Mouse (Mus musculus) activated CD4-positive, CD25-positive, alpha-beta regulatory T cell, adult 4 months (primary cell): ENCODE measurements around the gene Ptprn2. TPM values are rescaled to one million over a fixed set of nuclear protein-coding genes. Genes with fewer than 3 reads are reported as not detected.

Experiments
- ATAC-seq: one replicate; pipeline ENCODE4 v1.8.0; 2017
- polyA plus RNA-seq, 2 experiments: library from polyadenylated mRNA; unstranded; fragments of 100-300 nt; shearing (Covaris generic); gene quantifications; one replicate each; pipeline ENCODE4 v1.2.1; 2017

Gene Ptprn2
- polyA plus RNA-seq, 2 experiments from 2014 or later: not detected

DNA sequence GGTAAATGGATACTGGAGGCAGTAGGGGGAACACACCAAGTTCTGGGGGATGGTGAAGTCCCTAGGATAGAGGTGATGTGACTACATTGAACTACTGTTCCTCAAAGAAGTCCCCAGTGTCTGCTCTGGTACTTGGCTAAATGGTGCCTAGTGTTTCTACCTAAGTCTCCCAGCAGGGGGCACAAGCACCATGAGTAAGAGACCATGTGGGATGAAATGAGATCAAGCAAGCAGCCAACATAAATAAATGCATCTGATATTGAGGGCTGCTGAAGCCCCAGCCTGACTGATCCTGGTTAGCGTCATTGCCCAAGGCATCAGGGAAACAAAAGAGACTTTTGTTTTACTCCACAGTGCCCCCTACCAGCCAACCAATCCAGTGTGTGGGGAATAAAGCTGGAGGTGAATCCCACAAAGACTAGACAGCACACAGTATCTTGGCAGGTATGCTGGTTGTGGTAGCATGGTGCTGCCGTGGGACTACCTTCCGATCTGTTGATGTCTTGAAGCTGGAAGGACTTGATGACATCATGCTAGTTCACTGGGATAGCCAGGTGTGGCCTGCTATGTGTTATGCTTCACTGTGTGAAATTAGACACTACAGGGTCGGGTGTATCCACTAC, 163.2 kb downstream of the Ptprn2 start:
- no peak for ATAC-seq

DNA sequence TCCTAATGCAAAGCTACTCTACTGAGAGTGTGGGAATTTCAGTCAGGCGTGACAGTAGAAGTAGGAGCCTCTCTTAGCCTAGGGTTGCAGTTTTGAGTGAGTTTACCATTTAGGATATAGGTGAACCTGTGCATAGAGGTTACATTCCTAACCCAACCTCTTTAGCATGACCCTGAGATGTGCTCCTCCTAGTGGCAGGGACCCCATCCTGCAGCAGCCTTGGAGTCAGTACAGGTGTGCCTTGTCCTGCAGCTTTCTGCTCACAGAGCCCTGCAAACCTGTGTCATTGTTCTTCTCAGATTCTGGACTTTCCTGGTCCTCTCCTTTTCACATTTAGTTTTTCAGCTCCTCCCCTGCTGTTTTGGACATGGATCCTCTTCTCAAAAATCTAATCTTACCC, 168.2 kb downstream of the Ptprn2 start:
- no peak for ATAC-seq

GRCm38 (mm10) chr12:116660076-116660475, 174.6 kb downstream of the Ptprn2 start:
- no peak for ATAC-seq

GRCm38 (mm10) chr12:116661018-116661417, 175.5 kb downstream of the Ptprn2 start:
- ATAC-seq: no peak

GRCm38 (mm10) chr12:116677701-116678100, 192.2 kb downstream of the Ptprn2 start:
- no peak for ATAC-seq

DNA sequence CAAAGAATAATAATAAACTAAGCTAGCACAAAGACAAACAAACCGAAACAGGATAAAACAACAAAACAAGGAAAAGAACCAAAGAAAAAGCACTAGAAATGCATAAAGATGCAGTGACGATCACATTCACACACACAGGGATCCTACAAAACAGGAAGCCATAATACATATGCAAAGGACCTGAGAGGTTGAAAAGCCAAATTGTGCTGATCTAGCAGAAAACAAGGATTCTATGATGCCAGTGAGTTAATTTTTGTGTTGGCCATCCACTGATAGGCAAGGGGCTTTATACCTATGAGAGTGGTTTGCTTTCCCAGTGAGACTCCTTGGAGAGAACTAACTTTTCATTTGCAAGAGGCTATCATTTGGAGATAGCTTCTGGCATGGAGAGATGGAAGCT, 204.3 kb downstream of the Ptprn2 start:
- no peak for ATAC-seq

DNA sequence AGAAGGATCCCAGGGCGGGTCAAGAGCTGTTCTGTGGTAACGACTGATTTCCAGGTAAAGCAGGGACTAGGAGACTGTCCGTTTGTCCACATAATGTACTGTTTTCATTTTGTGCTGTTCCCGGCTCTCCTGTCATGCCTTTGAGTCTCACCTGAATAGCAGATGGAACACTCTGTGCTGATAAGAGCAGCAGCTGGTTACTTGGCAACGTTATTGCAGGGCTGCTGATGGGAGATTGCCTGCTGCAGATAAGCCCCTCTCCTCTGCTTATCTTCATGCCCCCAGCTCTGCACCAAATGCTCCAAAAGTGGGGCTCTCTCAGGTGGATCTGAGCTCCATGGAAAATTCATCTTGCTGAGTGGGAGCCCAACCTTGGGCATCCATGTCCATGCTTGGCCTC, 224.0 kb downstream of the Ptprn2 start:
- ATAC-seq: no peak

DNA sequence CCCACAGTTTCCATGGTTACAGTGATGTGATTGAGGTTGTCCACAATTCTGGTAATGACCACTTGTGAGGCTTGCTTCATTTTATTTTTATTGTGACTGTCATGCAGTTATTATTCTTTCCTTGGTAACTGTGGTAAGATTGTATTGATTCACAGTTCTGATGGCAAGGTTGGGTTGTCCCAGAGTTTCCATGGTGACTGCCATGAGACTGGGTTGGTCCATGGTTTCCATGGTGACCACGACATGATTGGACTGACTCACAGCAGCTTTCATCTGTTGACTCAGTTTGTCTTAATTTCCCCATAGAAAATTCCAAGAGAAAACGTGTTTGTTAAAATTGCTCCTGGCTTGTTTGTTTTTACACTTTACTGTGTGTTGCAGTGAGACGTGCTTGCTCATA, 225.2 kb downstream of the Ptprn2 start:
- ATAC-seq: no peak

- ATAC-seq: no peak
Measured at GRCm38 (mm10) chr12:116711133-116711532, 225.6 kb downstream of the Ptprn2 start.

DNA sequence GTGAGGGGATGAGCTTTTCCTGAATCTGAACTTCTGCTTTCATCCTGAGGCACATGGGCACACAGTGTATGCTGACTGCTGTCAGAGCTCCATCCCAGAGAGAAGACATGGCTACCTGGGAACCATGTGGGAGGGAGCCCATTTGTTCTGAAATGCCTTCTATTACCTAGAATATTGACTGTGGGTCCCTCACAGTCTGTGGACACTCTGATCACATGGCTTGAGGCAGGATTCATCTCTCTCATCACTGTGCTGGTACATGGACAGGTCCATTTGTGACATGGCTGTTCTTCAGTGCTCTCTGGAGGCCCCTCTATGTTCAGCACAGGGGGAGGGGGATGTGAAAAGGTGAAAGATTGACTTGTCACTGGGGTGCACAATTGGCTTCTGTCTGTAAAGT, 227.6 kb downstream of the Ptprn2 start:
- ATAC-seq: no peak

DNA sequence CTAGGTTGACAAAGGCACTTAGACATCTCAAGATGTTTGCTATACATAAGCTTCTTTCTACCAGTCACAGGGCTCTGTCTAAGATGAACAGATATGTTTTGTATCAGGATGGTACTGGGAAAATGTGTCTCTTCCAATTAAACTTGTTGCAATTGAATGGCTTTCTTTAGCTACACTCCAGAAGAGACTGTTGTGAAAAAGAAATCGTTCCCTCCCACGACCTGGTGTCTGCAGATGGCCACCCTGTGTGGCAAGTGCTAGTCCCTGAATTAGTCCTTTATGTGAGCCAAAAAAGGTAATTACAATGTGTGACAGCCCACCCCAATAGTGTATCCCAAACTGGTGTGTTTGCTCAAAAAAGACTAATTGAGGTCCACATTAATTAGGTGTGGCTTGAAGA, 235.5 kb downstream of the Ptprn2 start:
- no peak for ATAC-seq

GRCm38 (mm10) chr12:116740141-116740540, 254.6 kb downstream of the Ptprn2 start:
- ATAC-seq: no peak

GRCm38 (mm10) chr12:116741300-116741699, 255.8 kb downstream of the Ptprn2 start:
- no peak for ATAC-seq

DNA sequence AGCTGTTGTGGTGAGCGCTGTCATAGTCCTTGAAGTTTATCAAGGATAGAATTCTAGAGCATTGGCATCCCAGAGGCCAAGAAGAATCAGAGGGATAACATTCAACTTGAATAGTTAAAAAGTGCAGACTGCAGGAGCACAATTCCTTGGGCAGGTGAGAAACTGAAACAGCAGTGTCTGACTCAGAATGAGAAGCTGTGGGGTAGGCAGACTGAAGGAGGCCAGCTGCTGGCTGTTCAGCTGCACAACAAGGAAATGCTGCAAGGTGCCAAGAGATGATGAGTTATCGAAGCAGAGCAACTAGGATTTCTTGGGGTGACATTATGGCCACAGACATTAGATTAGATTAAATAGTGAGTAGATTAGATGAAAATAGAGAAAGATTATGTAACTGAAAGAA, 260.9 kb downstream of the Ptprn2 start:
- ATAC-seq: no peak

DNA sequence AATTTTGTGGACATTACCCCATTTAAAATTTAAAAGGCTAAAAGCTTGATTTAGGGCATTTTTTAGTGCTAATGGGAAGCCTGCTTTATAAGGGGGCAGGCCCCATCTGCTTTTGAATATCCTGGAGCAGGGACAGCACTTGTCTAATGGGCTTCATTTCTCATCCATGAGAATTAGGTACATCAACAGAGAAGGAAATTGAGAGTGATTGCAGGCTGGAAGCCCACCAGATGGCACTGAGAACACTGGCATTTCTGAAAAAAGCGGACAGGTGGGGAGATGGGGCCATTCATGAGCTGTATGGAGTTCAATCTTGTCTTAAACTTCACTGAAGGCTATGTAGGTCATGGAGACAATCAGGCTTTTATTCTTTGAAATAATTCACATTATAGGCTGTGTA, 267.3 kb downstream of the Ptprn2 start:
- ATAC-seq: no peak

DNA sequence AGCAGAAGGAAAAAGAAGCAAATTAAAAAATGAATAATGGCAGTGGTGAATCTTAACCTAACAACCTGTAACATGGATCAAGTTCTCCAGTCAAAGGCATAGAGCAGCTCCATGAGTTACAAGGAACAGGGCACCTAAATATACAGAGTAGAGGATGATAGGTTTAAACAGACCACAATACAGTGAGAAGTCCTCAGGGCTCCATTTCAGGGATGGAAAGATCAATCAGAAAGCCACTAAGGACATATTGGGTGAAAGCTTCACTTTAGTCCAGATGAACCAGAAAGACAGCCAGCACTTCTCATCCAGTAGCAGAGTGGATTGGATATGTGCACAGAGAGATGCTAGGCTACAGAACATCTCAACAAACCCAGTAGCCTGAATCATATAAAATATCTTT, 278.4 kb downstream of the Ptprn2 start:
- ATAC-seq: no peak

DNA sequence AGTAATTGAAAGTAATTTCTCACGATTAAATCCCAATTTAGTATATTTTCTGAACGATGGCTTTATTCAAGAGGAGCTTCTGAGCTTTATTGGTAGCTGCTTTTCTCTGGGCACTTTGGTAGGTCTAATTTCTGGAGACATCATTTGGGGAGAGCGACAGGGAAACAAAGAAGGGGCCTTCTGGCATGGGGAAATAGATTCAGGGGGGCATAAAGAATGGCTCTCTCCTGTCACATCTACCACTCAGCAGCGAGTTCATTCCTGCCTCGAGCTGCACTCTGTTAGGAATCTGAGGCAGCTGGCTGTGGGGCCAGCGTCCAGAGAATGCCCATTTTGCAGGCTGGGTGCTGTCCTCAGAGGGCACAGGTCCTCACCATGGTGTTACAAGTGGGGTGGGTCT, 285.4 kb downstream of the Ptprn2 start:
- no peak for ATAC-seq

- ATAC-seq: no peak
Measured at GRCm38 (mm10) chr12:116771493-116771892, 286.0 kb downstream of the Ptprn2 start.

DNA sequence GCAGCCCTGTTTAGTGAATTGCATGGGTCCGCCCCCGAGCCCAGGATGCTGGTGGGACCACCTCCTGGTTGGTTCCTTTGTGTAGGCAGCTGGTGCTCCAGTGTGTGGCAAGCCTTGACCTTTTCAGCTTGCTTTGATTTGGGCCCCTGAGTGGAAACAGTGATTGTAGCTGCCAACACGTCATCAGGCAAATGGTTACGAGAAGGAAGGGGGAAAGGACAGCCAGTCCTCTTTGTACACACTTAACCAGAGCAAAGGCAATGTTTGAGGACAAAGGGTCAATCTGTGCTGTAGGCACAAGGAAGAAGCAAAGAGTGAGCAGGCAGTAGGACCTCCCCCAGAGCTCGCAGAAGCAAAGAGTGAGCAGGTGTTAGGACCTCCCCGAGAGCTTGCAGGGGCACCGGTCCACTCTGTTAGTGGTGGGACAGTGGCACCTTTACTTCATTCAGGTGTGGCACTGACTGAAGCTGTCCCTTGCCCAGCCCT, 286.6 kb downstream of the Ptprn2 start:
- no peak for ATAC-seq

DNA sequence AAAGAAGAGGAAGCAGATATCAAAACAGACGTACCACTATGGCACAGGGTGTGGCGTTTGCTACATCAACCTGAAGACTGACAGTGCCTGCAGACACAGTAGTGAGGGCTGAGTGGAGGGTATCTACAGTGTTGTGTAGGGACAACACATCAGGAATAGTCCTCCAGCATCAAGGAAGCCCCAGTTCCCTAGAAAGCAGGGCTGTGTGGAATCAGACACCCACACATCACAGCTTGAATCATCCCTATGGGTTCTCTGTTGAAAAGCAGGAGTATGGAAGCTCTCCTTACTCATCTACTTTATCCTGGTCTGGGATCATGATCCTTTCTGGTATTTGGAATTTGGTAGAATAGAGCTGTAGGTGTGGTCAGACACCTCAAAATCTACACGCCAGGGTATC, 287.8 kb downstream of the Ptprn2 start:
- no peak for ATAC-seq

DNA sequence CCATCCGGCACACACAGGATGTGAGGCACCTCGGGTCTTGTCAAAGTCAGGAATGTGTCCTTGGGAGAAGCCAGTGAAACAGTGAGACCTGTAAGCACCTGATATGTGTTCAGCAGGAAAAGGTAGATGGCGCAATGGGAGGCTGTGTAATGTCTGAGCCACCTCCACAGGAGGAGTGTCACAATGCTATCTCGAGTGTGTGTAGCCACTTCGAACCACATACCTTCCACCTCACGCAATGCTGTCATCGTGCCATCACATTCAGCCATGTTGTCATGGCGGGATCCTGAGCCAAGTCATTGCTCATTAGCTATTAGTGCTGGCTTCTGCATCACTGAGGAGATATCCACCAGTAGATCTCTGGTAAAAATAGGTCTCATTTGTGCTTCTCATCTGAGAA, 290.9 kb downstream of the Ptprn2 start:
- ATAC-seq: no peak

GRCm38 (mm10) chr12:116778095-116779090, 292.9 kb downstream of the Ptprn2 start:
- no peak for ATAC-seq

DNA sequence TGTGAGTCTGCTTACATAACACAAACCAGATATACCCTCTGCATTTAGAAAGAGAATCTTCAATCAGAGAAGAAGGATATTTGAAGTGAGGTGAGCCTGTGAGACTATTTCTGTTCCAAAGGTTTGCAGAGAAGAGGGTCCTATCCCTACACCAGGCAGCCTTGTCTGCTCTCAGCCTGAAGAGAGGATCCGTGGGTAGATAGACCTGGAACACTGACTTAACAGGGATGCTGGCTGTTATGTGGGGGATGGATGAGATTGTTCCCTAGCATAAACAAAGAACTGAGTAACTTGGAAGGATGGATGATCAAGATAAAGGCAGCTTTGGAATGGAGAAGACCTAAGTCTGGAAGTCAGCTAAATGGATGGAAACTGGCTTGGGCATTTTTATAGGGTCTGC, 294.9 kb downstream of the Ptprn2 start:
- ATAC-seq: no peak

GRCm38 (mm10) chr12:116785731-116786130, 300.2 kb downstream of the Ptprn2 start:
- no peak for ATAC-seq
